Mouse (Mus musculus) embryo, embryonic 9.5 days (tissue): Measurements from ENCODE around the gene Rasgrf2.

Experiments
- DNase-seq: peaks from one replicate; pipeline ENCODE4 v3.0.0-alpha.2; 2017; ENCODE audit errors: extremely low spot score

Rasgrf2 gene

GRCm38 (mm10) chr13:91955175-91955574, 176.3 kb downstream of the Rasgrf2 start:
- DNase-seq: no peak

DNA sequence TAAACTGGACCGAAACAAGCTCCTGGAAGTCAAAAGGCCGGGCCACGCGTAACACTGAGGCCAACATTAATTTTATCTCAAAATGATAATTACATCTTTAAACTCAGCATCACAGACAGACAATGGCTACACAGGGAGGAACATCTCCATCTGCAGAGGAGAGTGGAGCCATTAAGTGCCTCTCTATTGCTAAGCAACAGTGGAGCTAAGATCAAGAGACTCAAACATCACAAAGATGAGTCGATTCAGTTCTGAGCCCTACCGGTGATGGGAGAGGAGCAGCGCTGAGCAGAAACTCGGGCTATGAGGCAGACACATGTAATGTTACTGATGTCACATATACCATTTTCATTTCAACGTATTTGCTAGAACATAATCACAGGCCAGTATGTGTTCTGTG, 191.3 kb downstream of the Rasgrf2 start:
- no peak for DNase-seq

- no peak for DNase-seq
These were observed 192.6 kb downstream of the Rasgrf2 start for GRCm38 (mm10) chr13:91938826-91939225.

- no peak for DNase-seq
These were observed 194.2 kb downstream of the Rasgrf2 start for GRCm38 (mm10) chr13:91937232-91937631.

GRCm38 (mm10) chr13:91932122-91932521, 199.3 kb downstream of the Rasgrf2 start:
- DNase-seq: no peak

- no peak for DNase-seq
These were observed 201.3 kb downstream of the Rasgrf2 start for GRCm38 (mm10) chr13:91929943-91930726.

GRCm38 (mm10) chr13:91928605-91929389, 202.7 kb downstream of the Rasgrf2 start:
- DNase-seq: no peak

- no peak for DNase-seq
These were observed 210.4 kb downstream of the Rasgrf2 start for GRCm38 (mm10) chr13:91921010-91921409.

DNA sequence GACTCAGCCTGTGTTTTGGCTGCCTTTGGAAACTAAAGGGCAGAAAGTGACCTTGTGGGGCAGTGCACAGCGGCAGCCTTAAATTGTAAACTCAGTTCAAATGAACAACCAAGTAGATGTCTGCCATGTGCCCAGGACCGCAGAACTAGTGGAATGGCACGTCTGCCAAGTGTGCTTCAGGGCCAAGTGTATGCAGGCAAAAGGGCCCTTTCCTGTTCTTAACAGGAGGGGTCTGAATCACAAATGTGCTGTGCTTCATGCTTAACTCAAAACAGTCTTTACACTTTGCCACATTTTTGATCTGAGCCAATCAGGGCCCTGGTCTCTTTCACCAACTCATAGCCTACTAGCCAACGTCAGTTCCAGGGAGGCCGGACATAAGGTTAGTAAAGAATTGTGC, 212.7 kb downstream of the Rasgrf2 start:
- no peak for DNase-seq

- no peak for DNase-seq
These were observed 213.6 kb downstream of the Rasgrf2 start for GRCm38 (mm10) chr13:91917835-91918234.

DNA sequence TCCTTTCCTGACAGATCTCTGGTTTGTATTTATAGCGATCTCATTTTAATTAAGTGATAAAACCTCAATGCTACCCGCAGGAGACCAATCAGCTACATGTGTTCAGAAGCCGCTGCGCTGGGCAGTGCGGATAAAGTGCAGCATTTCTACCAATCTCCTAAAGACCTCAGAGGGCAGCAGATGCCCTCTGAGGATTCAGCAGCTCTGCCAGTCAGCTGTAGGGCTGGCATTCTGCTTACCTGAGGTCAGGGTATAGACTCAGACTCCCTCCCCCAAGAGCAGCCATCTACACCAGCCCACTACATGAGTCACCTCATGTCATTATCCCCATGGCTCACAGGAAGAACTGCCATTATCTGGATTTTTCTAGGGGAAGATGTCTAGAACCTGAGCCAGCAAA, 215.1 kb downstream of the Rasgrf2 start:
- DNase-seq: no peak

DNA sequence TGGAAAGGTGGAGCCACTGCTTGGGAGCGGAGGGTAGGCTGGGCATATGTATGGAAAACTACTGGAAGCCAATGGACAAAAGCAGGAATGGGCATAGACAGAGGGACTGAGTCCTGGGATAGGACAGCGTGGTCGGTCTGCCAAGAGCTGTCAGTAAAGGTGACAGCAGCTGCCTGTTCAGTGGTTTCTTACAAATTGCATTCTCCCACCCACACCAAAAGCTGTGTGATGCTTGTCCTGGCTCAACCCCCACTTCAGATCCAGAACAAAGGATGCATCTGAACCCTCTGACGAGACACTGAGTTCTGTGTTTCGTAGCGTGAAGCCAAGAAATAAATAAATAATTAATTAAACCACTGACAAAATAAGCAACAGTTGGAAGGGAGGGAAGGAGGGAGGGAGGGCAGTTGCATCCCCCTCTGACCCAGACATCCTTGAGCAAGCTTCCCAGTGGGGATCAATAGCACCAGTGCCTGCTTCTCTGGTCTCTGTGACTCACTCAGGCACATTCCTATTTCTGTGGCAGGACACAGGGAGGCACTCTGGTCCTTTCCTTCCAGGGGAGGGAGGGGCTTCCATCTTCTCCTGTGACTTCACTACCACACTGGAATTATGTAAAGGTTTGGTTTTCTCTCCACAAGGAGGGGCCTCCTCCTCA, 215.7 kb downstream of the Rasgrf2 start:
- peak; percentile 2 for DNase-seq

- DNase-seq: peak; percentile 4
These were observed 216.3 kb downstream of the Rasgrf2 start for GRCm38 (mm10) chr13:91915192-91915581.

GRCm38 (mm10) chr13:91911652-91912051, 219.8 kb downstream of the Rasgrf2 start:
- no peak for DNase-seq

GRCm38 (mm10) chr13:91911211-91911610, 220.2 kb downstream of the Rasgrf2 start:
- DNase-seq: no peak

DNA sequence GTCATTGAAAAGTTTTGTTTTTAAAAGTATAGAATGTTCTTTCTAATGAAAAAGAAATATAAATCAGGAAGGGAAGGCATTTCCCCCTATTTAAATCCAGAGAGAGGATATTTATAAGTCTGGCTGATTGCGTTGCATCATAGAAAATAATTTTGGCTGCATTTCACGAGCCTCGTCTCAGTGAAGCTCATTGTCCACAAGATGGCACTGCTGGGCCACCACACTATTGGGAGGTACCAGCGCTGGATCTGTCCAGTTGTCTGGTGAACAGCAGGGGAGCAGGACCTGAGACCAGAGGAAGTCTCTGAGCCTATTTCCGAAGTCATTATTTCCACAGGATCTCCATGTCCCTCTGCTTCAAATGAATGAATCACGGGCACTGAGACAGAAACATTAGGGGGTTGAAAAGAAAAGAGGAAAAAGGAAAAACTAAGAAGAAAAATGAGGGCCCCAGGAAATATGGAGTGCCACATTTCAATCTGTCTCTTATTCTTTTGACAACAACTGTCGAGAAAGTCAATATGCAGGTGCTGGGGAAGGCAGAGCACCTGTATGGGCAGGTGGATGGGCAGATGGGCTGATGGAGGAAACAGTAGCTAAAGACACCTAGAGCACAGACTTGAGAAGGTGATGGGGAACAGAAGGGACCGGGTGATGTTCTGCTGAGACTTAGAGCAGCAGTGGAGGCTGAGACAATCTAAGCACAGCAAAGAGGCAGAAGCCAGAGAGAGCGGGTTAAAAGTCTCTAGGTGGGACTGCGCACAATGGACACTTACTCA, 223.1 kb downstream of the Rasgrf2 start:
- DNase-seq: peak; percentile 69

DNA sequence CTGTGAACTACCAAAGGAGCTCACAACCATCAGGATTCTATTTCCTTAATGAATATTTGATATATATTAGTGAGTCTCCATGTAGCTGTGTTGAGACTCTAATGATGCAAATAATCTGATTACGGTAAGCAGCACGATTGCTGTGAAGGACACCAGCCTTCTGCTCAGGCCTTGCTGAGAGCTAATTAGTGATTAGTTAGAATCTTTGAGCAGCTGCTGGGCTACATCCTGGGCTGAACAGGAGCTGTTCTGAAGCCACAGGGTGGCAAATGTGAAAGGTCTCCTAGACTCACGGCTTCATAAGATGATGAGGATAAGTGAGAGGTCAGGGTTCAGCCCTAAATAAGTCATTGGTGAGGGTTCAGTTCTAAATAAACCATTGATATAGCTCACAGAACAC, 225.1 kb downstream of the Rasgrf2 start:
- DNase-seq: no peak

DNA sequence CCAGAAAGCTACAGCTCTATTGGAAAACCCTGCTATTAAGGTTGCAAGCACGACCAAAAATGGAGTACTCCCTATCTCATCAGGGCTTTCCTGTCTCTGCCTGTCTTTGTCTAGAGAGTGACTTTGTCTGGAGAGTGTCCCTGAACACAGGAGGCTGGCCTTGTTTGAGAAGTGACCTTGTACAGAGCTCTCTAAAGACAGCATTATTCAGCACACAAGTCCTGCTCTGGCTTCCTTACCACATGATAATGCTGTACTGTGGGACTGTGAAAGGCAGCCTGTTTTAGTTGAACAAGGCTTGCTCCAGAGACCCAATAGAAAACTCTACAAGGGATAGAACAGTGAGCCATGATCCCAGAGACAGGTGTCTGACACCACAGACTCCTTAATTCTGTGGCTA, 235.0 kb downstream of the Rasgrf2 start:
- no peak for DNase-seq

- no peak for DNase-seq
These were observed 238.3 kb downstream of the Rasgrf2 start for GRCm38 (mm10) chr13:91893132-91893531.

- DNase-seq: no peak
These were observed 241.3 kb downstream of the Rasgrf2 start for GRCm38 (mm10) chr13:91890031-91890619.

DNA sequence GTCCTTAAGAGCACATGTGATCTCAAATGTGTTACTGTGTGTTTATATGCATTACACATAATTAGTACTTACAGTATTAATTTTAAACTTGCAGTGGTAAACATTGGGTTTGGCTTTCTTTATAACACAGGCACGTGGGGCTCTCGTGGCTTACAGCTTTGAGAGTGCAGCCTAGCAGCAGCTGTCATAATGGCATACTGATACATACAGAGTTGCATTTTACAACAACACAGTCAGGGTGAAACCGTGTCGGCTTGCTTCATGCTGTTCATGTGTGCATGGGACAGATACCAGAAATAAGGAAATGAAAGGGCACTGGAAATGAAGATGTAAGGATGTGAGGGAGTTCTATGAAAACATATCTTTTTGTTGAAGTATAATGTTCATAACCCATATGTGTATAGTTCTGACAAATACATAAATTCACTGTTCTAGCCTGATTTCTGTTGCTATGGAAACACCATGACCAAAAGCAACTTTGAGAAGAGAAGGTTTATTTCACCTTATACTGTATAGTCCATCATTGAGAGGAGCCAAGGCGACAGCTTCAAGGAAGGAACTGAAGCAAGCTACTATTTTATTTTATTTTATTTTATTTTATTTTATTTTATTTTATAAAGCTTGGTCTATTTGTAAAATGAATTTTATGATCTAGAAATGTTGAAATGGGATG, 246.6 kb downstream of the Rasgrf2 start:
- DNase-seq: no peak
